Mouse (Mus musculus): ENCODE measurements around the gene 1700057G04Rik.

The 1700057G04Rik gene

DNA sequence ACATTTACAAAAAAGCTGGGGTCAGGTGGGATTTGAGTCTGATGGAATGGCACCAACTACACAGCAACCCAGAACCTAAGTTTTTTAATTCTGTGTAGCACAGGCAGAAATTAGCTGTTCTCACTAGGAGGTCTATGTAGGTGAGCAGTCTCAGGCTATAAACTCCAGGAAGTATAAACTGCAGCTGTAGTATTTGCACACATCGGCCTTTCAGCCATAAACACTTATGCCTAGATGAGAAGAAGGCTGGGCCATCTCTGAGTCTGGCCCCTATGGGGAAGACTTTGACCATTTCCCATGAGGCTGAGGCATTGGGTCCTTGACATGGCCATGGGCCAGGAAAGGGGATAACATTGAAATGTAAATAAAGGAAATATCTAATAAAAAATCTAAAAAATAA, 76.7 kb downstream of the 1700057G04Rik start:
- no peak for DNase-seq (ENCODE audit: low read depth, low spot score)

- no peak for DNase-seq (ENCODE audit: low read depth, low spot score)
Observed at GRCm38 (mm10) chr9:92386871-92387270, 77.7 kb downstream of the 1700057G04Rik start.

GRCm38 (mm10) chr9:92387404-92387803, 78.2 kb downstream of the 1700057G04Rik start:
- DNase-seq (ENCODE audit: low read depth, low spot score): no peak

- no peak for DNase-seq (ENCODE audit: low read depth, low spot score)
Observed at GRCm38 (mm10) chr9:92402628-92403027, 93.5 kb downstream of the 1700057G04Rik start.
